Mouse (Mus musculus) left cerebral cortex, adult 8-10 months (tissue): Measurements from ENCODE around the gene Esrra. TPM values are rescaled to one million over a fixed set of nuclear protein-coding genes. Genes with fewer than 3 reads are reported as not detected.
"Not testable (repeated sequence)": the region's sequence is repeated elsewhere in the genome, so short reads cannot be mapped to it uniquely, and the experiment has no call there.

Source experiments
- DNase-seq, 2 experiments: peaks; one replicate each; pipeline ENCODE4 v3.0.0; 2022; ENCODE audit warnings: low spot score in 2 of 2
- microRNA-seq, 2 experiments: library from miRNA; unstranded; fragments of <30 nt; microRNA quantifications; one replicate each; pipeline ENCODE4 v1.2.0; 2022
- total RNA-seq, 4 experiments: library from RNA; stranded (reverse); gene quantifications; 2 replicates each; pipeline ENCODE4 v1.2.4; 2022

Esrra gene
- total RNA-seq, 4 experiments from 2014 or later = 60.5 to 66.0 (median 63.4) TPM

GRCm38 (mm10) chr19:6905498-6906159 lies 16.0 kb downstream of the Esrra start:
- DNase-seq = no peak

- no peak for DNase-seq
Observed at GRCm38 (mm10) chr19:6904846-6905245, 16.8 kb downstream of the Esrra start.

GRCm38 (mm10) chr19:6903031-6903430 lies 18.6 kb downstream of the Esrra start:
- DNase-seq = no peak

- DNase-seq = no peak
Observed at GRCm38 (mm10) chr19:6899641-6900040, 22.0 kb downstream of the Esrra start.

- DNase-seq = not testable (repeated sequence)
Observed at GRCm38 (mm10) chr19:6895608-6896305, 25.9 kb downstream of the Esrra start.

- no peak for DNase-seq
Observed at GRCm38 (mm10) chr19:6893731-6894451, 27.7 kb downstream of the Esrra start.

- no peak for DNase-seq
Observed at GRCm38 (mm10) chr19:6892512-6892911, 29.1 kb downstream of the Esrra start.

- DNase-seq = no peak
Observed at GRCm38 (mm10) chr19:6877965-6878364, 43.6 kb downstream of the Esrra start.

GRCm38 (mm10) chr19:6876799-6877198 lies 44.8 kb downstream of the Esrra start:
- DNase-seq = no peak

GRCm38 (mm10) chr19:6875834-6876233 lies 45.8 kb downstream of the Esrra start:
- DNase-seq = no peak

- DNase-seq = no peak
Observed at GRCm38 (mm10) chr19:6874257-6874656, 47.4 kb downstream of the Esrra start.

- no peak for DNase-seq
Observed at GRCm38 (mm10) chr19:6872701-6873100, 48.9 kb downstream of the Esrra start.

- DNase-seq = no peak
Observed at GRCm38 (mm10) chr19:6871574-6872271, 49.9 kb downstream of the Esrra start.

GRCm38 (mm10) chr19:6869355-6869754 lies 52.3 kb downstream of the Esrra start:
- DNase-seq = no peak

- DNase-seq = no peak
Observed at GRCm38 (mm10) chr19:6861451-6861850, 60.2 kb downstream of the Esrra start.

Small RNA genes lying within 50 kb of the gene (microRNA-seq; reads per million reads assigned to microRNA genes)
- 6.4 to 8.4 reads per million in 2 experiments for gene Mir6990

Other genes starting within 250 kb of the Esrra start
- gene Rps6ka4, start 81.2 kb downstream of the Esrra start, total RNA-seq = 10 to 100 TPM; 41.9 to 59.0 (median 49.0) TPM
- gene Ccdc88b, start 63.6 kb downstream of the Esrra start, total RNA-seq = 1 to 10 TPM; 4.6 to 6.3 (median 5.8) TPM
- gene Trmt112, start 12.1 kb downstream of the Esrra start, total RNA-seq = 10 to 100 TPM; 35.0 to 55.2 (median 44.9) TPM
- gene Prdx5, start 11.7 kb downstream of the Esrra start, total RNA-seq = 100 to 1,000 TPM; 294 to 374 (median 338) TPM
- gene Catsperz, start 3.6 kb upstream of the Esrra start, total RNA-seq = 10 to 100 TPM; 15.5 to 18.5 (median 16.6) TPM
- 10 to 100 TPM; 25.0 to 31.5 (median 25.7) TPM for gene Kcnk4, start 12.7 kb upstream of the Esrra start, total RNA-seq
- 10 to 100 TPM; 34.6 to 44.9 (median 37.6) TPM for gene Bad, start 20.0 kb upstream of the Esrra start, total RNA-seq
- gene Gpr137, start 20.7 kb upstream of the Esrra start, total RNA-seq = 100 to 1,000 TPM; 101 to 106 (median 104) TPM
- gene Ppp1r14b, start 53.2 kb upstream of the Esrra start, total RNA-seq = 10 to 100 TPM; 56.6 to 72.1 (median 59.0) TPM
- gene Plcb3, start 54.7 kb upstream of the Esrra start, total RNA-seq = 10 to 100 TPM; 13.8 to 18.2 (median 14.5) TPM
- 100 to 1,000 TPM in 2 of 4 experiments, 10 to 100 TPM in 2; 79.1 to 129 (median 98.4) TPM for gene Fkbp2, start 58.7 kb upstream of the Esrra start, total RNA-seq
- 100 to 1,000 TPM in 3 of 4 experiments, 10 to 100 TPM in 1; 98.9 to 107 (median 104) TPM for gene Vegfb, start 65.8 kb upstream of the Esrra start, total RNA-seq
- 10 to 100 TPM; 27.0 to 32.6 (median 29.7) TPM for gene Dnajc4, start 70.8 kb upstream of the Esrra start, total RNA-seq
- gene Nudt22, start 74.3 kb upstream of the Esrra start, total RNA-seq = 10 to 100 TPM; 13.8 to 17.0 (median 16.2) TPM
- gene Trpt1, start 74.3 kb upstream of the Esrra start, total RNA-seq = 10 to 100 TPM; 20.2 to 25.3 (median 21.3) TPM
- gene Fermt3, start 97.7 kb upstream of the Esrra start, total RNA-seq = 10 to 100 TPM in 1 of 4 experiments, 1 to 10 TPM in 3; 4.1 to 11.5 (median 7.1) TPM
- gene Stip1, start 118.2 kb upstream of the Esrra start, total RNA-seq = 100 to 1,000 TPM; 160 to 199 (median 183) TPM
- gene Macrod1, start 135.0 kb upstream of the Esrra start, total RNA-seq = 10 to 100 TPM; 16.7 to 19.7 (median 18.0) TPM
- gene Flrt1, start 183.9 kb upstream of the Esrra start, total RNA-seq = 10 to 100 TPM; 35.6 to 42.2 (median 39.1) TPM